Mouse (Mus musculus) pancreas, adult 10 weeks (tissue): ENCODE data around the gene Mkrn2. TPM values are rescaled to one million over a fixed set of nuclear protein-coding genes. Genes with fewer than 3 reads are reported as not detected.

Source experiments
- polyA plus RNA-seq: library from polyadenylated mRNA; stranded (reverse); fragments of 350-450 nt; fragmentation: Illumina TruSeq; extraction: RNeasy Lipid Tissue Mini Kit (QIAGEN cat#74804); gene quantifications from one replicate; pipeline ENCODE4 v1.2.3, GENCODE M21; 2015; ENCODE audit warnings: low read depth, low replicate concordance; ENCODE audit not compliant: insufficient read depth

Gene Mkrn2
- 3.3 TPM for polyA plus RNA-seq

DNA sequence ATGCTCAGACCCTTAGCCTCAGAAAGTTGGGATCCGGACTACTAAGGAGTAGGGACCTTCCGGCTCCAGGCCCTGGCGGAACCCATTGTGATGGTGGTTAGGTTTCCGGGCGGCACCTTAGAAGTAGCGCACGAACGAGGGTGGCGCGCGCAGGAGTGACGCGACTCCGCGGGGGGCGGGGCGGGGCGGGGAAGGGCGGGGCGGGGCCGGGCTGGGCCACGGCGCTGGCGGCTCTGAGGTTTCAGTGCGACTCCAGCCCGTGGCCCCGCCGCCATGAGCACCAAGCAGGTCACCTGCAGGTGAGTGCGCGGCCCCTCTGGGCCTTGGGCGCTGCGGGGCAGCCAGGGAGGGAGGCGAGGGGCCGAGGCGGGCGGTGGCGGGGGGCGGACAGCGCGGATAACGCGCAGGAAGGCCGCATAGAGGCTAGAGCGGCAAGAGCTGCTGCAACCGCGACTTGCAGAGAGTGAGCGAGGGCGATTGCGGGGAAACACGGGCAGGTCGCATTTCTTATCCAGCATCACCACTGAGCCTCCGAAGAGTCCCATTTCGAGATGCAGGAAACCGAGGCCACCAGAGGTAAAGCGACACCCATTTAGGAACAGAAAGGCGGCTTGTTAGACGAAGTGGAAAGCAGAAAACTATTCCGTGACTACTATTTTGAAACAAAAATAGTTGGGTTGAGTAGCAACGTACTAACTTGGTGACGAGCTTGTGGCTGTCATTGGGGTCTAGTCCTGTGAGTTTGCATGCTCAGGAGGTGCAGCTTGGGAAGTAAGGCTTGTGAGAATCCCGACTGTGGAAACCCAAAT, at the start of gene Mkrn2:
Gene Mkrn2 (plus strand): TSS at position 188 of the 809 bp plus-strand sequence.

DNA sequence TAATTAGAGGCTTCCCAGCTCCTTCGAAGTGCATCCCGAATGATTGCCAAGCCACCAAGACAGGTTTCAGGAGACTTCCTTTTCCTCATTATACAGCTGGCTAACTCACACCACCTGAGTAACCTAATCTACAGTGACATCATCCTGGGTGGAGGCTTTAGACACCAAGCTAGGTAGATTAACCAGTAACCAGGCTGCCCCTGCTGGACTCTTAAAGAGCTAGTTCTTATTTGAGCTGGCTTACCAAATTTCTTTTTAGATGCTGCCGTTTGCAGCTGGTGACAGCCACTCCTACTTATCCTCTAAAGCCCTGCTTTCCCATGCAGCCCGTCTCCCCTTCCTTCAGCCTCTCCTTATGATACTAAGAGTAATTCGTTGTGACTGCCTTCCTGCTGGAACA, 9.2 kb upstream of the Mkrn2 start, which contains the start of gene Mkrn2os:
Gene Mkrn2os (minus strand): TSS at position 119 of the 400 bp plus-strand sequence.

Other genes starting within 250 kb of the Mkrn2 start
- gene Pparg, start 241.0 kb upstream of the Mkrn2 start, polyA plus RNA-seq = 3.1 TPM
- 2.3 TPM for gene Tsen2, start 57.2 kb upstream of the Mkrn2 start, polyA plus RNA-seq
- gene Mkrn2os, start 9.3 kb upstream of the Mkrn2 start, polyA plus RNA-seq = 1.4 TPM
- gene Raf1, start 74.7 kb downstream of the Mkrn2 start, polyA plus RNA-seq = 31.0 TPM
- not detected for gene Tmem40, start 160.5 kb downstream of the Mkrn2 start, polyA plus RNA-seq
- 0.37 TPM for gene Cand2, start 172.6 kb downstream of the Mkrn2 start, polyA plus RNA-seq
- 1,045 TPM for gene Rpl32, start 206.8 kb downstream of the Mkrn2 start, polyA plus RNA-seq
- gene Efcab12, start 236.5 kb downstream of the Mkrn2 start, polyA plus RNA-seq = 0.52 TPM